Mouse (Mus musculus) forebrain, postnatal 0 days (tissue): ENCODE measurements at regions not wholly inside any gene's neighbourhood (a gene's known extent, or its start where the extent isn't known, plus 50 kb on each side); places are given as distances from the start of the nearest gene placed in this dataset.

Experiments
- ATAC-seq: fragments of 200-750 bp; cut with Nextera tagmentation; 2 replicates; pipeline ENCODE4 v1.8.0; 2017; ENCODE audit warnings: mild to moderate bottlenecking, moderate library complexity
- DNase-seq: peaks from one replicate; pipeline ENCODE4 v3.0.0-alpha.2; 2015
- H3K27ac ChIP-seq: fragments of 300-500 bp; sonication (generic); 2 replicates; pipeline ENCODE4 v1.5.1; 2014; ENCODE audit warnings: low read depth, mild to moderate bottlenecking, antibody characterized with exemption, low read length, moderate library complexity, mixed read lengths
- H3K27me3 ChIP-seq: fragments of 300-500 bp; sonication (generic); 2 replicates; pipeline ENCODE4 v1.6.1; 2014; ENCODE audit warnings: mild to moderate bottlenecking, low read length, mixed read lengths; ENCODE audit not compliant: insufficient read depth
- H3K36me3 ChIP-seq: fragments of 300-500 bp; sonication (generic); 2 replicates; pipeline ENCODE4 v1.6.1; 2014; ENCODE audit warnings: mild to moderate bottlenecking, moderate library complexity; ENCODE audit not compliant: insufficient read depth
- H3K4me1 ChIP-seq: fragments of 300-500 bp; sonication (generic); 2 replicates; pipeline ENCODE4 v1.6.1; 2014; ENCODE audit warnings: antibody characterized with exemption; ENCODE audit not compliant: insufficient read depth
- H3K4me2 ChIP-seq: fragments of 300-500 bp; sonication (generic); 2 replicates; pipeline ENCODE4 v1.6.1; 2014; ENCODE audit warnings: low read depth, mild to moderate bottlenecking, moderate library complexity
- H3K4me3 ChIP-seq: fragments of 300-500 bp; sonication (generic); 2 replicates; pipeline ENCODE4 v1.5.1; 2014; ENCODE audit warnings: low read depth, low read length, mixed read lengths
- H3K9ac ChIP-seq: fragments of 300-500 bp; sonication (generic); 2 replicates; pipeline ENCODE4 v1.6.1; 2014; ENCODE audit warnings: mild to moderate bottlenecking
- H3K9me3 ChIP-seq: fragments of 300-500 bp; sonication (generic); 2 replicates; pipeline ENCODE4 v1.6.1; 2016; ENCODE audit warnings: low read length
- CTCF ChIP-seq: sonication (generic); IDR thresholded peaks from 2 replicates; pipeline ENCODE4 v1.5.1; 2016; ENCODE audit warnings: antibody characterized with exemption, control low read depth, low read depth
- WGBS: fragments of 180-500 bp; shearing (Covaris S2); extraction: QIAGEN DNeasy Blood & Tissue Kit; methylation state at CpG from one replicate; pipeline ENCODE4 v1.1.7; 2014; 5-methylcytosine and 5-hydroxymethylcytosine counted together

DNA sequence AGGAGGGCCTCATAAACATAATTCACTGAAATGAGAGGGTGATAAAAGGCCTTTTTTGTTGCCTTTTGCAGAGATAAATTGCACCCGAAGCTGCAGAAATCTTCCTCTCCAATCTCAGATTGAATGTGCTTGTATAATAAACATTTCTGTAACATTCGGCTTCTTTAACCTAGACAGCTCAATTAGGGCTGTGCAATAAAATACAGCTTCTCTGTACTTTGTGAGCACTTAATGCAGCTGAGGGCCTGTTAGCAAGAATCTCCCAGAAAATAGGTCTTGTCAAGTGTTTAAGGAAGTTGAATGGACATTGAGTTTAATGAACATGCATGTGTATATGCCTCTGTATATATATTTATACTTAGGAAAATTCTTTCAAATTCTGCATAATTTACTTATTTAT, 217.8 kb downstream of the D3Ertd751e start:
- TF ChIP-seq CTCF, result no peak
- Histone ChIP-seq H3K4me1 (no peaks in the 10 kb centered on the region), H3K4me3 (no peak overlapping the region), H3K4me2 (no peak overlapping the region), H3K9me3 (no peaks in the 10 kb centered on the region), H3K36me3 (no peaks in the 10 kb centered on the region), H3K9ac (no peak overlapping the region), H3K27me3 (no peaks in the 10 kb centered on the region), H3K27ac (no peak overlapping the region)
- DNase-seq, result no peak
- ATAC-seq, result no peak
- WGBS, result 47% methylated on average over 2 of the region's 2 CpGs

DNA sequence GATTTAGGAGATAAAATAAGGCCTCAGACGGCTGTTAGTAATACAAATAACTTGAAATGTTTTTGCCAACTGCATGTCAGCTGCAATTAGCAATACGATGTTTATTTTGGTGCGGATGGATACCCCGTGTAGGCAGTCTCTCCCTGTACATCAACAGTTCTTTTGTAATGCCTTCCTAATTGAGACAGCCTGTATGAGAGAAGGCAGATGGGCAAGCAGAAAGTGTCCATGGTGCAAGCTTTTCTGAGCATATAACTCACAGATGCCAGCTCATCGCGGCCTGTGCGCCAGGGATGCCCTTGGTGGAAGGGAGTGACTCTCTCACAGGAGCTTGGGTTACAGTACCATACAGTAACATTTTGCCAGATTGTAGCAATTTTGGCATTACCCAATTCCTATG, 220.5 kb downstream of the D3Ertd751e start:
- whole genome bisulfite sequencing, result 51% methylated on average over 7 of the region's 7 CpGs
- Histone ChIP-seq H3K4me2 (no peak overlapping the region), H3K9me3 (no peaks in the 10 kb centered on the region), H3K36me3 (no peaks in the 10 kb centered on the region), H3K9ac (no peak overlapping the region), H3K4me3 (no peak overlapping the region), H3K27me3 (no peaks in the 10 kb centered on the region), H3K27ac (no peak overlapping the region), H3K4me1 (no peaks in the 10 kb centered on the region)
- ATAC-seq (peak; percentile 93), DNase-seq (peak; percentile 71)
- TF ChIP-seq CTCF, result no peak

DNA sequence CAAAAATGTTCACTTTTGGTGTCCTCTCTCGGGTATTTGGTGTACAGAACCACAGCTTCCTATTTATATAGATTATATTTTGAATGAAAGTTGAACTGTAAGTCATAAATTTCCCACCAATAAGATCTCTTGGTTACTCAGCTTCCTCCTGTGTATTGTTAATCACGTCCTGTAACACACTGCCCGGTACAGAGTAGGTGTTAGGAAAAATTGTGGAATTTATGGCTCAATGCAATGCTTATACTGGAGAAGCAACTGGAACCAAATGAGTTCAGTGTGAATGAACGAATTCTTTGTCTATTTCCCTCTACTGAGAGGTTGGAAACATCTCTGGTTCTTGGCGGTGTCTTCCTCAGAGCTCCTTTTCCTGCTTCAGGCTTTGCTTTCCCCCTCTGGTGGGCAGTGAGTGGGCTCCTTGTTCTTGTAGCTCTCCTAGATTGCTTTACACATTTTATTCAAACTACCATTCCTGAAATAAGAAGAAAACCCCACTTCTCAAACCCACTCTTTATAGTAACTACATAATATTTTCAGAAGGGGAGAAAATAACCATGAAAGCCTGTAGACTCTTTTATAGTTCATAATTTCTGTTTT, 264.4 kb downstream of the D3Ertd751e start:
- no peaks in the 10 kb centered on the region for H3K27me3 ChIP-seq
- no peaks in the 10 kb centered on the region for H3K9me3 ChIP-seq
- H3K27ac ChIP-seq, result no peak overlapping the region
- ATAC-seq (no peak), DNase-seq (no peak)
- H3K4me2 ChIP-seq, result no peak overlapping the region
- TF ChIP-seq CTCF, result no peak
- no peaks in the 10 kb centered on the region for H3K36me3 ChIP-seq
- no peak overlapping the region for H3K4me3 ChIP-seq
- WGBS, result 86% methylated on average over 5 of the region's 5 CpGs
- H3K9ac ChIP-seq, result no peak overlapping the region
- no peaks in the 10 kb centered on the region for H3K4me1 ChIP-seq

DNA sequence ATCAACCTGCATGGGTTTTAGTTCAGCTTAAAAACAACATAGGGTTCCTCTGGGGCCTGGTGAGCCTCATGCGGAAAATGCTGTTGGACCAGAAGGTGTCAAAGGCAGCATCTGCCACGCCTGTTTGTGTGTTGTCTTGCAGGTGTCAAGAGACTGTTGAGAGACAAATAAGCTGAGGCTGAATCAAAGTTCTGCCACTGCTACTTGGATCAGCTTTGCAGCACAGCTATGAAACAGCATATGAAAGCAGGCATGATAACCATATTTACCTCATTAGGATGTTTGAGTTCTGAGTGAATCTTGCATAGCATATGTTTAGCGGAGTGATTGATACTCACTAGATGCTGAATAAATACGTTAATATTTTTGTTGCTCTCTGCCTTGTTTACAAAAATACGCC, 280.8 kb downstream of the D3Ertd751e start:
- Histone ChIP-seq H3K4me1 (no peaks in the 10 kb centered on the region), H3K9me3 (no peaks in the 10 kb centered on the region), H3K9ac (no peak overlapping the region), H3K4me3 (no peak overlapping the region), H3K27ac (no peak overlapping the region), H3K36me3 (no peaks in the 10 kb centered on the region), H3K4me2 (no peak overlapping the region), H3K27me3 (no peaks in the 10 kb centered on the region)
- WGBS, result 66% methylated on average over 5 of the region's 5 CpGs
- no peak for TF ChIP-seq CTCF
- DNase-seq (peak; percentile 47), ATAC-seq (peak; percentile 66; the same call in 1 of the 2 replicates)

- peak; percentile 24 for DNase-seq
- WGBS, result 14% methylated on average over 4 of the region's 4 CpGs
Observed at GRCm38 (mm10) chr3:42039632-42040031, 297.2 kb downstream of the D3Ertd751e start.

GRCm38 (mm10) chr3:42040270-42040812, 297.9 kb downstream of the D3Ertd751e start:
- no peak overlapping the region for H3K9ac ChIP-seq
- 0 out of 2 replicates have a peak overlapping the region, but pooled peaks have one; percentile 9 for H3K27ac ChIP-seq
- no peaks in the 10 kb centered on the region for H3K4me1 ChIP-seq
- no peaks in the 10 kb centered on the region for H3K9me3 ChIP-seq
- no peaks in the 10 kb centered on the region for H3K27me3 ChIP-seq
- TF ChIP-seq CTCF, result no peak
- WGBS, result 55% methylated on average over 2 of the region's 2 CpGs
- H3K36me3 ChIP-seq, result no peaks in the 10 kb centered on the region
- ATAC-seq, result peak; percentile 76; the same call in 1 of the 2 replicates
- peak; percentile 35 for DNase-seq
- H3K4me2 ChIP-seq, result no peak overlapping the region
- H3K4me3 ChIP-seq, result no peak overlapping the region

More at GRCm38 (mm10) chr3:42039632-42040031, 297.2 kb downstream of the D3Ertd751e start:
- TF ChIP-seq CTCF, result no peak
- H3K9me3 ChIP-seq, result no peaks in the 10 kb centered on the region
- no peak overlapping the region for H3K27ac ChIP-seq
- no peaks in the 10 kb centered on the region for H3K4me1 ChIP-seq
- H3K4me3 ChIP-seq, result no peak overlapping the region
- no peak overlapping the region for H3K4me2 ChIP-seq
- no peaks in the 10 kb centered on the region for H3K36me3 ChIP-seq
- no peaks in the 10 kb centered on the region for H3K27me3 ChIP-seq
- peak; percentile 78 for ATAC-seq
- no peak overlapping the region for H3K9ac ChIP-seq

GRCm38 (mm10) chr3:42040959-42041358, 298.5 kb downstream of the D3Ertd751e start:
- Histone ChIP-seq H3K27me3 (no peaks in the 10 kb centered on the region), H3K4me3 (no peak overlapping the region), H3K4me1 (no peaks in the 10 kb centered on the region), H3K9ac (no peak overlapping the region), H3K27ac (no peak overlapping the region), H3K36me3 (no peaks in the 10 kb centered on the region), H3K9me3 (no peaks in the 10 kb centered on the region), H3K4me2 (no peak overlapping the region)
- 86% methylated on average over 2 of the region's 2 CpGs for WGBS
- TF ChIP-seq CTCF, result no peak
- ATAC-seq (no peak), DNase-seq (no peak)
